Mouse (Mus musculus): ENCODE results near the gene Kif13a. TPM values are rescaled to one million over a fixed set of nuclear protein-coding genes. Genes with fewer than 3 reads are reported as not detected.

Kif13a gene
- polyA plus RNA-seq, 1 experiment from 2014 or later = 39.8 TPM

- 0 out of 2 replicates have a peak, but pooled peaks cover 3% of the 10 kb centered on the region for H3K4me1 ChIP-seq (ENCODE audit: control insufficient read depth, insufficient read depth, low read length)
- no peak overlapping the region for H3K9ac ChIP-seq (ENCODE audit: low read depth, low read length)
- H3K27me3 ChIP-seq (ENCODE audit: control insufficient read depth, insufficient read depth, low read length) = no peaks in the 10 kb centered on the region
- no peak overlapping the region for H3K4me2 ChIP-seq
- H3K27ac ChIP-seq (ENCODE audit: low read depth, low read length) = no peak overlapping the region
- peaks cover 48% of the 10 kb centered on the region for H3K36me3 ChIP-seq (ENCODE audit: control insufficient read depth, insufficient read depth, low read length)
- H3K4me3 ChIP-seq (ENCODE audit: low read depth, low read length) = no peak overlapping the region
- 85% methylated on average over 15 of the region's 15 CpGs for WGBS (ENCODE audit: insufficient replicate concordance)
- ATAC-seq (replicated peaks; ENCODE audit: insufficient number of reproducible peaks, low FRiP score, low TSS enrichment) = no peak
- H3K9me3 ChIP-seq (replicated peaks; ENCODE audit: control insufficient read depth, low read length) = no peaks in the 10 kb centered on the region
Observed at GRCm38 (mm10) chr13:46812648-46813184, 117.0 kb downstream of the Kif13a start.

- no peaks in the 10 kb centered on the region for H3K9me3 ChIP-seq (replicated peaks; ENCODE audit: control insufficient read depth, low read length)
- H3K4me3 ChIP-seq (ENCODE audit: low read depth, low read length) = no peak overlapping the region
- no peak overlapping the region for H3K4me2 ChIP-seq
- H3K4me1 ChIP-seq (ENCODE audit: control insufficient read depth, insufficient read depth, low read length) = 0 out of 2 replicates have a peak, but pooled peaks cover 3% of the 10 kb centered on the region
- 0 out of 2 replicates have a peak overlapping the region, but pooled peaks have one; percentile 10 for H3K27ac ChIP-seq (ENCODE audit: low read depth, low read length)
- H3K9ac ChIP-seq (ENCODE audit: low read depth, low read length) = no peak overlapping the region
- ATAC-seq (replicated peaks; ENCODE audit: insufficient number of reproducible peaks, low FRiP score, low TSS enrichment) = no peak
- no peaks in the 10 kb centered on the region for H3K27me3 ChIP-seq (ENCODE audit: control insufficient read depth, insufficient read depth, low read length)
- WGBS (ENCODE audit: insufficient replicate concordance) = 56% methylated on average over 9 of the region's 9 CpGs
- H3K36me3 ChIP-seq (ENCODE audit: control insufficient read depth, insufficient read depth, low read length) = peaks cover 53% of the 10 kb centered on the region
Observed at GRCm38 (mm10) chr13:46811696-46812095, 118.0 kb downstream of the Kif13a start.

DNA sequence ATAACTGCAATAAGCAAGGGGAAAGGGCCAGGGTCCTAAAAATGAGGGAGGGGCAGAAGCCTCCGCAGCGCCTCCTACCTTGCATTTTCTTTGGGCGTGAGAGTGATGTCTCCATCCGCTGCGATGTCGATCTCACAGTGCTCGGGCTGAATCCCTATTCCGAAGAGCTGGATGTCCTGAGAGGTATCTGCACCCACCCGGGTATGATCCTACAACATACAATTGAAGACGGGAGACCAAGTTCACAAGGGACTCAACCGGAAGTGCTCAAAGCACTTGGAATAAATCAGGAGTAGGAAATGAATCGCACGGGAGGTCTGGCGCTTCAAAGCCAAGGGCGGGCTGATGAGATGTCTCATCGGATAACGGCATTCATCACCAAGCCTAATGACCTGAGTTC is 119.1 kb downstream of the Kif13a start:
- peaks cover 48% of the 10 kb centered on the region for H3K36me3 ChIP-seq (ENCODE audit: control insufficient read depth, insufficient read depth, low read length)
- no peak overlapping the region for H3K4me3 ChIP-seq (ENCODE audit: low read depth, low read length)
- ATAC-seq (replicated peaks; ENCODE audit: insufficient number of reproducible peaks, low FRiP score, low TSS enrichment) = no peak
- no peaks in the 10 kb centered on the region for H3K9me3 ChIP-seq (replicated peaks; ENCODE audit: control insufficient read depth, low read length)
- 94% methylated on average over 17 of the region's 17 CpGs for WGBS (ENCODE audit: insufficient replicate concordance)
- H3K27me3 ChIP-seq (ENCODE audit: control insufficient read depth, insufficient read depth, low read length) = no peaks in the 10 kb centered on the region
- no peak overlapping the region for H3K4me2 ChIP-seq
- 0 out of 2 replicates have a peak, but pooled peaks cover 3% of the 10 kb centered on the region for H3K4me1 ChIP-seq (ENCODE audit: control insufficient read depth, insufficient read depth, low read length)
- no peak overlapping the region for H3K9ac ChIP-seq (ENCODE audit: low read depth, low read length)
- no peak overlapping the region for H3K27ac ChIP-seq (ENCODE audit: low read depth, low read length)

GRCm38 (mm10) chr13:46810098-46810497 is 119.6 kb downstream of the Kif13a start:
- no peak for ATAC-seq (replicated peaks; ENCODE audit: insufficient number of reproducible peaks, low FRiP score, low TSS enrichment)
- Histone ChIP-seq H3K4me3 (ENCODE audit: low read depth, low read length) (no peak overlapping the region), H3K4me2 (no peak overlapping the region), H3K36me3 (ENCODE audit: control insufficient read depth, insufficient read depth, low read length) (peaks cover 46% of the 10 kb centered on the region), H3K4me1 (ENCODE audit: control insufficient read depth, insufficient read depth, low read length) (0 out of 2 replicates have a peak, but pooled peaks cover 3% of the 10 kb centered on the region), H3K27ac (ENCODE audit: low read depth, low read length) (no peak overlapping the region), H3K9ac (ENCODE audit: low read depth, low read length) (no peak overlapping the region), H3K9me3 (replicated peaks; ENCODE audit: control insufficient read depth, low read length) (no peaks in the 10 kb centered on the region), H3K27me3 (ENCODE audit: control insufficient read depth, insufficient read depth, low read length) (no peaks in the 10 kb centered on the region)
- WGBS (ENCODE audit: insufficient replicate concordance) = 85% methylated on average over 12 of the region's 12 CpGs

DNA sequence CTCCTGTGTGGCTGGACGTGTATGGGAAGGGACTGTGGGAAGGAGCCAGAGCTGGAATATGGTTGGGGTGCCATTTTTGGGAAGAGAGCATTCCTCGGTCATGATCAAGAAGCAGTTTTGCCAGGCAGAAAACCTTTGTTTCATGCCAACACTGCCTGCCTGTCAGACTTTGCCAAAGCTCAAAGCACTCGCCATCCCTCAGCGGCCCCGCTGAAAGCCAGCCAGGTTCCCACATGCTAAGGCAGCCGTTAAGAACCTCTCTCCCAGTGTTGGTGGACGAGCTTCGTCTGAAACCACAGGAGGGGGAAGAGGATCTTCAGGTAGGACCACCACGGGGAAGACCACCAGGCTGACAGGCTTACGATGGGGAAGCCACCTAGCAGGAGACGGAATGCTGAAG is 121.8 kb downstream of the Kif13a start:
- 87% methylated on average over 11 of the region's 11 CpGs for WGBS (ENCODE audit: insufficient replicate concordance)
- H3K27me3 ChIP-seq (ENCODE audit: control insufficient read depth, insufficient read depth, low read length) = no peaks in the 10 kb centered on the region
- H3K9me3 ChIP-seq (replicated peaks; ENCODE audit: control insufficient read depth, low read length) = no peaks in the 10 kb centered on the region
- peaks cover 31% of the 10 kb centered on the region for H3K36me3 ChIP-seq (ENCODE audit: control insufficient read depth, insufficient read depth, low read length)
- H3K4me3 ChIP-seq (ENCODE audit: low read depth, low read length) = no peak overlapping the region
- no peak overlapping the region for H3K27ac ChIP-seq (ENCODE audit: low read depth, low read length)
- H3K9ac ChIP-seq (ENCODE audit: low read depth, low read length) = no peak overlapping the region
- no peak overlapping the region for H3K4me2 ChIP-seq
- H3K4me1 ChIP-seq (ENCODE audit: control insufficient read depth, insufficient read depth, low read length) = 0 out of 2 replicates have a peak, but pooled peaks cover 3% of the 10 kb centered on the region
- ATAC-seq (replicated peaks; ENCODE audit: insufficient number of reproducible peaks, low FRiP score, low TSS enrichment) = no peak

GRCm38 (mm10) chr13:46801196-46801595 is 128.5 kb downstream of the Kif13a start:
- H3K4me2 ChIP-seq = no peak overlapping the region
- no peaks in the 10 kb centered on the region for H3K27me3 ChIP-seq (ENCODE audit: control insufficient read depth, insufficient read depth, low read length)
- no peak overlapping the region for H3K4me3 ChIP-seq (ENCODE audit: low read depth, low read length)
- H3K27ac ChIP-seq (ENCODE audit: low read depth, low read length) = no peak overlapping the region
- no peaks in the 10 kb centered on the region for H3K9me3 ChIP-seq (replicated peaks; ENCODE audit: control insufficient read depth, low read length)
- 90% methylated on average over 13 of the region's 13 CpGs for WGBS (ENCODE audit: insufficient replicate concordance)
- peaks cover 9% of the 10 kb centered on the region for H3K36me3 ChIP-seq (ENCODE audit: control insufficient read depth, insufficient read depth, low read length)
- no peak for ATAC-seq (replicated peaks; ENCODE audit: insufficient number of reproducible peaks, low FRiP score, low TSS enrichment)
- no peak overlapping the region for H3K9ac ChIP-seq (ENCODE audit: low read depth, low read length)
- H3K4me1 ChIP-seq (ENCODE audit: control insufficient read depth, insufficient read depth, low read length) = peaks cover 6% of the 10 kb centered on the region

- no peak overlapping the region for H3K27ac ChIP-seq (ENCODE audit: low read depth, low read length)
- no peak for ATAC-seq (replicated peaks; ENCODE audit: insufficient number of reproducible peaks, low FRiP score, low TSS enrichment)
- peaks cover 11% of the 10 kb centered on the region for H3K4me1 ChIP-seq (ENCODE audit: control insufficient read depth, insufficient read depth, low read length)
- no peaks in the 10 kb centered on the region for H3K9me3 ChIP-seq (replicated peaks; ENCODE audit: control insufficient read depth, low read length)
- no peaks in the 10 kb centered on the region for H3K27me3 ChIP-seq (ENCODE audit: control insufficient read depth, insufficient read depth, low read length)
- WGBS (ENCODE audit: insufficient replicate concordance) = 45% methylated on average over 4 of the region's 4 CpGs
- H3K9ac ChIP-seq (ENCODE audit: low read depth, low read length) = no peak overlapping the region
- H3K4me3 ChIP-seq (ENCODE audit: low read depth, low read length) = no peak overlapping the region
- peaks cover 21% of the 10 kb centered on the region for H3K36me3 ChIP-seq (ENCODE audit: control insufficient read depth, insufficient read depth, low read length)
- no peak overlapping the region for H3K4me2 ChIP-seq
Observed at GRCm38 (mm10) chr13:46798156-46798555, 131.5 kb downstream of the Kif13a start.

- ATAC-seq (replicated peaks; ENCODE audit: insufficient number of reproducible peaks, low FRiP score, low TSS enrichment) = no peak
- H3K36me3 ChIP-seq (ENCODE audit: control insufficient read depth, insufficient read depth, low read length) = peaks cover 27% of the 10 kb centered on the region
Observed at GRCm38 (mm10) chr13:46796381-46796780, 133.3 kb downstream of the Kif13a start.

DNA sequence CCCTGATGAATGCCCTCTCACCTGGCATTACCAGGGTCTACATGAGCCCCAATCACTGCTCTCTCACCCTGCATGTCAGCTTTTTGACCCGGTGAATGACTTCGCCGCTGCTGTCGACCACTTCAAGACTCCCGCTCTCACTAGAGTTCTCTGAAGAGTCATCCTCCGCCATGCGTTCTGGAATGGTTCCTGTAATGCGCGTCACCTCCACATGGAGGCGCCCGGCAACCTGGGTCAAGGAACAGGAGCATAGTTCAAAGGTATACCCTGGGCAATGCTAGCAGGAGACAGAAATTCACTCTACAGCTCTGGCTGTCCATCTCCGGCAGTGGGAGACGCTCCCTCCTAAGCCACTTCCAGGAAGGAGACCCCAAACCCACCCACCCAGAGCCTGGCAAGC is 135.8 kb downstream of the Kif13a start:
- no peak overlapping the region for H3K27ac ChIP-seq (ENCODE audit: low read depth, low read length)
- peaks cover 7% of the 10 kb centered on the region; the same call in 1 of the 2 replicates for H3K4me1 ChIP-seq (ENCODE audit: control insufficient read depth, insufficient read depth, low read length)
- no peak overlapping the region for H3K9ac ChIP-seq (ENCODE audit: low read depth, low read length)
- no peaks in the 10 kb centered on the region for H3K27me3 ChIP-seq (ENCODE audit: control insufficient read depth, insufficient read depth, low read length)
- peaks cover 34% of the 10 kb centered on the region for H3K36me3 ChIP-seq (ENCODE audit: control insufficient read depth, insufficient read depth, low read length)
- no peak overlapping the region for H3K4me3 ChIP-seq (ENCODE audit: low read depth, low read length)
- no peaks in the 10 kb centered on the region for H3K9me3 ChIP-seq (replicated peaks; ENCODE audit: control insufficient read depth, low read length)
- no peak for ATAC-seq (replicated peaks; ENCODE audit: insufficient number of reproducible peaks, low FRiP score, low TSS enrichment)
- WGBS (ENCODE audit: insufficient replicate concordance) = 75% methylated on average over 13 of the region's 13 CpGs
- no peak overlapping the region for H3K4me2 ChIP-seq

More at GRCm38 (mm10) chr13:46796381-46796780, 133.3 kb downstream of the Kif13a start:
- Histone ChIP-seq H3K4me1 (ENCODE audit: control insufficient read depth, insufficient read depth, low read length) (peaks cover 7% of the 10 kb centered on the region; the same call in 1 of the 2 replicates), H3K27ac (ENCODE audit: low read depth, low read length) (peak overlapping the region; percentile 59), H3K9me3 (replicated peaks; ENCODE audit: control insufficient read depth, low read length) (no peaks in the 10 kb centered on the region), H3K27me3 (ENCODE audit: control insufficient read depth, insufficient read depth, low read length) (no peaks in the 10 kb centered on the region), H3K9ac (ENCODE audit: low read depth, low read length) (no peak overlapping the region), H3K4me2 (no peak overlapping the region), H3K4me3 (ENCODE audit: low read depth, low read length) (no peak overlapping the region)
- WGBS (ENCODE audit: insufficient replicate concordance) = 55% methylated on average over 1 of the region's 1 CpGs
